Mouse (Mus musculus): Measurements from ENCODE around the gene Ezh1.

Gene Ezh1

DNA sequence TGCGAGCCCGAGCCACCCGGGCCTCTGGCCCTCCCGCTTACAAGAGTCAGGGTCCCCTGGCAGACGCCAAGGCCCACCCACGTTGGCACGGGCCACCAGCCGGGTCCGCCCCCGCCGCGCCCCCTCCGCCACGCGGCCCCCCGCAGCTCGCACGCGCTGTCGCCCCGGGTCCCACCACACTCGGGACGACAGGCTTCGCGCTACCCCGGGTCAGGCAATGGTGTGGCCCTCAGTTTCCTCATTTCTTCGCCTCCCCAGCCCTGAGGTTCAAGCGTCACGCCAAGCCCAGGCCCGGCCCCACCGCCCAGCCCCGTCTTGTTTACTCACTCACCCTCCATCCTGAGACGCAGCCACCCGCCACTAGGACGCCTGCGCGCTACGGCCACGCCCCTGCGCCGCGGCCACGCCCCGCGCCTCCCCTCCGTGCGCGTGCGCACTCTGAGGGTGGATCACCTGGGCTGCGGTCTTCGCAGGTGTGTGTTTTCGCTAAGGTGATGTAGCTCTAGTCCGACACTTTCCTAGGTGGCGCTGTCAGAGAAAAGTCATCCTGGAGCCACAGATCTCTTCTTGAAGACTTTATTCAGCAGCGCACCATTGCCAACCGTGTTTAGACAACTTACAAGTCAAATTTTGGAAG, at the start of gene Ezh1:
Gene Ezh1, minus strand, starts transcription at position 399 of the 637 bp plus-strand sequence.
- peak; percentile 98 for DNase-seq

DNA sequence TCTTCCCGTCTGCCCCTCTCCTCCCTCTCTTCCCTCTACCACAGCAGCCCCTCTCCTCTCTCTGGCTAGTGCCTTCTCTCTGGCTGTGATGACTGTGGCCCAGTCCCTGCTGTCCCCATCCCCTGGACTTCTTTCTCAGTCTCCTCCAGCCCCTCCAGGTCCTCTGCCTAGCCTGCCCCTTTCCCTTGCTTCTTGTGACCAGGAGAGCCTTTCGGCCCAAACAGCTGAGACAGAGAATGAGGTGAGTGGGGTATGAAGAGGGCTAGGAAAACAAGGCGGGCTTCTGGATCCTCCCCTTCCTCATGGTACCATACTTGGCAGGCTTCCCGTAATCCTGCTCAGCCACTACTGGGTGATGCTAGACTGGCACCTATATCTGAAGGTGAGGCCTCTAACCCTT, 49.0 kb upstream of the Ezh1 start:
- DNase-seq: no peak

DNA sequence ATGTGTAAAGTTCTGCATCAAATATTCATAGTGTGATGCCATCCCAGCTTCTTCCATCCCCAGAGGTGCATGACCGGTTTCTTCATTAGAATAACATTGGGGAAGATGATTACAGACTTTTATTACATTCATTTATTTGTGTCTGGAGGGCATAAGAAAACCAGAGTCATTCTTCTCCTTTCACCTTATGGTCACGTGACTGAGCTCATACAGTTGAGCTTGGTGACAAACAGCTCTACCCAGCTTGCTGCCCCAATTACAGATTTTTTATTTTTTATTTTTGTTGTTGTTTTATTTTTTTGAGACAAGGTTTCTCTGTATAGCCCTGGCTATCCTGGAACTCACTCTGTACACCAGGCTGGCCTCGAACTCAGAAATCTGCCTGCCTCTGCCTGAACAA, 46.2 kb upstream of the Ezh1 start:
- DNase-seq: no peak

DNA sequence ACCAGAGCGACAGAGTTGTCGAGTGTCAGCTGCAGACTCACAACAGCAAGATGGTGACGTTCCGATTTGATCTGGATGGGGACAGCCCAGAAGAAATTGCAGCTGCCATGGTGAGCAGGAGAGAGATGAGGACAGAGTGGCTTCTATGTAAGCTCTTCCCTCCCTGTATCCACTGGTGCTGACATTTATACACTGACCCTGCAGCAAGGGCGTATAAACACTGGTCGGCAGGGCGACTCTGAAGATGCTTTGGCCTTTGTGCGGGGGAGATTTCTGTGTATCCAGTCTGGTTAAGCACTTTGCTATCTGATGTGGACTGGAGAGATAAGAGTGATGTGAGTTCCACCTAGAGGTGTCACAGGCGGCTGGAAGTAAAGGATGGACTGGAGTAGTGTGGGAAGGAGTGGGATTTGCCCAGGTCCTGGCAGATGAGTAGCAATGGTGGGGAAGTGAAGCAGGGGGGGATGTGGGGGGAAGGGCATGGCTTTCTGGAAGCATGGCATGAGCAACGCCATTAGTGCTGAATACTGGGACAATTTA, 43.4 kb upstream of the Ezh1 start:
- DNase-seq: no peak

DNA sequence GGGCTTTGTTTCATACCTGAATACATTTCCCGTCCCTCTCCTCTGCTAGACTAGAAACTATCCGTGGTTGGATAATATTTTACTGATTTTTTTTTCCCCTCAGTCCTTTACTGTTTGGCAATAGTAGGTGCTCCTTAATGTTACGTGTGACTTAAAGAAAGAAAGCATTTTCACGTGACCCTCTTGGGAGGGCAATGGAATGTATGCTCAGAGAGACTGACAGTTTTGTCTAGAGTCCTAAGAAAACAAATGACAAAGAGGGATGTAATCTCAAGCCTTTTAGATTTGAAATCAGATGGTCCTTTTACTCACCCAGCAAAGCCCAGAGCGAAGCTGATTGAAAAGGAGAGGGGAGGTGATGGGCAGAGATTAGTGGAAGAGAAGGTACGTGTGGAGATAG, 39.6 kb upstream of the Ezh1 start:
- no peak for DNase-seq

DNA sequence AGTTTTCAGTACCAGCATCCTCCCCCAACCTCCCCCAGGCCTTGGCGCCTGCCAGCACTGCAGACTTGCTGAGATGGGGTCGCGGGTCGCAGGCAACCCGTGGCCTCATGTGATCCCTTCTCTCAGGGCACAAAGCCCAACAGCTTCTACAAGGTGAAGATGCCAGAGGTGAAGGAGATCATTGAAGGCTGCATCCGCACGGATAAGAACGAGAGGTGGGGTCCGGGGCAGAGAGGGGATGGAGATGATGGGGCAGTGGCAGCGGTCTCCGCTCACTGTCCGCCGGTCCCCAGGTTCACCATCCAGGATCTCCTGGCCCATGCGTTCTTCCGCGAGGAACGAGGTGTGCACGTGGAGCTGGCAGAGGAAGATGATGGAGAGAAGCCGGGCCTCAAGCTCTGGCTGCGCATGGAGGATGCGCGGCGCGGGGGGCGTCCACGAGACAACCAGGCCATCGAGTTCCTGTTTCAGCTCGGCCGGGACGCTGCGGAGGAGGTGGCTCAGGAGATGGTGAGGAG, 38.8 kb upstream of the Ezh1 start:
- no peak for DNase-seq

DNA sequence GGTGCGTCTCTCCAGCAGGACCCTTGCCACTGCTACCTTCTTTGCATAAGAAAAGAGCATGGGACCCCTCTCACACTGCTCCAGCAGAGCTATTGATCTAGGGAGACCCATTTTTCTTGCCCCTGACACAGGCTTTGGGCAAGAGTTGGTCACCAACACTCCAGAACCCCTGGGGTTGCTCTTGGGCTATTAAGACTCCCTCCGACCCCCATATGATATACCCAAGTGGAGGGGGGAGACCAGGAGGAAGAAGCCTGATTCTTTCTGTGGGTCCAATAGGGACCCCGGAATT, 37.7 kb upstream of the Ezh1 start:
- DNase-seq: no peak

DNA sequence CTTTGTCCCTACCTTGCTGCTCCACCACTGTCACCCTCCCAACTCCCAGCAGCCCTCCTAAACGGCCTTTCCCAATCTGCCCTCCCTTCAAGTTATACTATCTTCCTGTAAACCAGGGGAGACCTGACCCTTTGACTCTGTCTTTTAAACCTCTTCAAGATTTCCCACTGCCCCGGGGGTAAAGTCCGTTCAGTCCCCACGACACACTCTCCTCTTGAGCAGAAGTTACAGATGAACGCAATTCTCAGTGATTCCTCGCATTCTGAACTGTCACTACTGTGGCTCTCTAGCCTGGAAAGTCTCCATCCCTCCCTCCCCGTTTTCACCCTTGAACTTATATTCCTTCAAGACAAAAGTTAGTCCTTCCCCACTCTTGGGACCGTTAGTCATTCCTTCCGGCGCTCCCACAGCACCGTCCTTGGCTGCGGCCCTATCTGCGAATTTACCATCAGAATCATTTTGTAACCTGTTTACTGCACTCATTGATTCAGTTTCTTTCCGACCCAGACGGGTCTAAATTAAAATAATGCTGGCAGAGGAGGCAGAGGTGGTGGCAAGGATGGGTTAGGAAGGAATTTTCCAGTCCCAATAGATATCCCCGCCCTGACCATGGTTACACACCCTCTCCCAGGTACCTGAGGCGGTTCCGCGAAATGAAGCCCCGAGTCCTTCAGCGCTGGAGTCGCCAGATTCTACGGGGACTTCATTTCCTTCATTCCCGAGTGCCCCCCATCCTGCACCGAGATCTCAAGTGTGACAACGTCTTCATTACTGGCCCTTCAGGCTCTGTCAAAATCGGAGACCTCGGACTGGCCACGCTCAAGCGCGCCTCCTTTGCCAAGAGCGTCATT, 37.1 kb upstream of the Ezh1 start:
- peak; percentile 32 for DNase-seq

DNA sequence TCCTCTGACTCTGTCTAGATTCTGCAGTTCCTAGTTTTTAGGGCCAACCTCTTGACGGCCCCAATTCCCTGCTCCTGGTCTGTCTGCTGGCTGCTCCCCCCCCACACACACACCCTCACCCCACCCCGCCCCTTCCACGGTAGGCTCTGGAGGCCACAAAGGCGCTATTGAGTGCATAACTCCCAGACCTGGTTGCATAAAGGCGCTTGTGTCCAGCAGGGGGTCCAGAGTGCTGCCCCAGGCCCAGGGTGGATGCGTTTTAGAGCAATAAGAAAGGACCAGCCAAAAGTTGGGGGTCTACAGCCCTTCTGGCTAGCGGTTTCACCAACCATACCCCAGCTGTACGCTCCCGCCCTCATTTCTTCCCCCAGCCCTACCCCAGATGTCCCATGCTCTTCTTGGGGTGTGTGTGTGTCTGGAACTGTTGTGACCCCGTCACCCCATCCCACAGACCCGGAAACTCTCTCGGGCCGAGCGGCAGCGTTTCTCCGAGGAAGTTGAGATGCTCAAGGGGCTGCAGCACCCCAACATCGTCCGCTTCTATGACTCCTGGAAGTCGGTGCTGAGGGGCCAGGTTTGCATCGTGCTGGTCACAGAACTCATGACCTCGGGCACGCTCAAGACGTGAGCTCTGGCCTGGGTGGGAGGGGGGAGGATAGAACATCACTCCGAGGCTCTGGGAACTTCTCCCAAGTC, 36.2 kb upstream of the Ezh1 start:
- no peak for DNase-seq

DNA sequence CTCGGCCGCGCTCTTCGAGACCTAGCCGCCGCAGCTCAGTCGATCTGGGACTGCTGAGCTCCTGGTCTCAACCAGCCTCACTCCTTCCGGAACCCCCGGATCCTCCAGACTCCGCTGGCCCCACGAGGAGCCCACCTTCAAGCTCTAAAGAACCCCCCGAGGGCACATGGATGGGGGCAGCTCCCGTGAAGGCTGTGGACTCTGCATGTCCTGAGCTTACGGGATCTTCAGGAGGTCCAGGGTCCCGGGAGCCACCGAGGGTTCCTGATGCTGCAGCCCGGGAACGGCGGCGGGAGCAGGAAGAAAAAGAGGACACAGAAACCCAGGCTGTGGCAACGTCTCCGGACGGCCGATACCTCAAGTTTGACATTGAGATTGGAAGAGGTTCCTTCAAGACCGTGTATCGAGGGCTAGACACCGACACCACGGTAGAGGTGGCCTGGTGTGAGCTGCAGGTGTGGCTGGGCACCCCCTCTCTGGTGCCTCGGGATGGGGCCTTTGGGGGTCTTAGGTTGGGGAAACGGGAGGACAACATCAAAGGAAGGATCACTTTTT, 34.6 kb upstream of the Ezh1 start:
- peak; percentile 60 for DNase-seq

DNA sequence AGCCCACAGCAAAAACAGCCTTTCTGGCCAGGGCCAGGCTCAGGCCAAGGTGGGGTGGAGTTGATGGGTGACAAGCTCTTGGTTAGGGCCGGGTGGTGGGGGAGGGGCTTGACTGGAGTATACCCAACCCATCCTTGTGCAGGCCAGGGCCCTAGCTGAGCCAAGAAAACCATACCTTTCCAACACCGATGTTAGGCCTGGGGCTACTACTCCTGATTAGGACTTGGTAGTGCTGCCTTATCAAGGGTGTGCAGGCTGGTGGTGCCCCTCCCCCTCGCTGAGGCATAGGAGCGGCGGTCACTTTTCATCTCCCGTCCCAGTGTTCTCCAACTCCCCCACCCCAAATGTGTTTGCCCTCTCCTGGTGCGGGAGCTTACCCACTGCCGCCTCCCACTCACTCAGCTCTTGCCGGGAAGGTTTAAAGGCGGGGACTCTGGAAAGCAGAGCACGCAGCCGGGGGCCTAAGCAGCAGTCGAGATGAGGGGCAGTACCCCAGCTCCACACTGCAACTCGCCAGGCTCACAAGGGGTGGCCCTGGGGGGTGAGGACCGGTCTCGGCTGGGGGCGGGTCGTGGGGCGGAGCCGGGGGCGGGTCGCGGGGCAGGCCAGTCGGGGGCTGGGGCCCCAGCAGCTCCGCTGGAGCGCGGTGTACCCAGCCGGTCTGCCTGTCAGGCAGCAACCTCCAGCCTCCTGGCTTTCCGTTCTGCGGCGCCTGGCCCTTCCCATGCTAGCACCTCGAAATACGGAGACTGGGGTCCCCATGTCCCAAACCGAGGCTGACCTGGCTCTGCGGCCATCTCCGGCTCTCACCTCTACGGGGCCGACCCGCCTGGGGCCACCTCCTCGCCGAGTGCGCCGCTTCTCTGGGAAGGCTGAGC, 33.9 kb upstream of the Ezh1 start, which contains the start of gene Wnk4:
Gene Wnk4, plus strand, starts transcription at position 620 of the 878 bp plus-strand sequence.
- peak; percentile 84 for DNase-seq

DNA sequence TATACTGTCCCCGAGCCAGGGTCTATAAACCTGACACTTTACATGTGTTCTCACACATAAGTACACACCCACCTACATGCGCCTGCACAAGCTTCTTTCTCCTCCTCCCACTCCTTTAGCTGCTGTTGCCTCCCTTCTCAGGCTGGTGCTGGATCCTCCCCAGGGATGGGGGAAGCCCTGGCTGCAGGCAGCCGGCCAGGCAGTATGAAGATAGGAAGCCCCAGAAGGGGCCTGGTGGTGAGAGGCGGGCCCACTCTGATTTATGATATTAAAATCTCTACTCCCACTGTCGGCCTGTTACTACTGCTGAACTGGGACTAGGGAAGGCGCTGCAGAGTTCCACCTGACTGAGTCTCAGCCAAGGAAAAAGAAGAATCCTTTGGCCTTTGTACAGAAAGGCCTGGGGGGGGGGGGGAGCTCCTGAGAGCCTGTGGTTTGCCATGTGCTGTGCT, 33.0 kb upstream of the Ezh1 start:
- no peak for DNase-seq

DNA sequence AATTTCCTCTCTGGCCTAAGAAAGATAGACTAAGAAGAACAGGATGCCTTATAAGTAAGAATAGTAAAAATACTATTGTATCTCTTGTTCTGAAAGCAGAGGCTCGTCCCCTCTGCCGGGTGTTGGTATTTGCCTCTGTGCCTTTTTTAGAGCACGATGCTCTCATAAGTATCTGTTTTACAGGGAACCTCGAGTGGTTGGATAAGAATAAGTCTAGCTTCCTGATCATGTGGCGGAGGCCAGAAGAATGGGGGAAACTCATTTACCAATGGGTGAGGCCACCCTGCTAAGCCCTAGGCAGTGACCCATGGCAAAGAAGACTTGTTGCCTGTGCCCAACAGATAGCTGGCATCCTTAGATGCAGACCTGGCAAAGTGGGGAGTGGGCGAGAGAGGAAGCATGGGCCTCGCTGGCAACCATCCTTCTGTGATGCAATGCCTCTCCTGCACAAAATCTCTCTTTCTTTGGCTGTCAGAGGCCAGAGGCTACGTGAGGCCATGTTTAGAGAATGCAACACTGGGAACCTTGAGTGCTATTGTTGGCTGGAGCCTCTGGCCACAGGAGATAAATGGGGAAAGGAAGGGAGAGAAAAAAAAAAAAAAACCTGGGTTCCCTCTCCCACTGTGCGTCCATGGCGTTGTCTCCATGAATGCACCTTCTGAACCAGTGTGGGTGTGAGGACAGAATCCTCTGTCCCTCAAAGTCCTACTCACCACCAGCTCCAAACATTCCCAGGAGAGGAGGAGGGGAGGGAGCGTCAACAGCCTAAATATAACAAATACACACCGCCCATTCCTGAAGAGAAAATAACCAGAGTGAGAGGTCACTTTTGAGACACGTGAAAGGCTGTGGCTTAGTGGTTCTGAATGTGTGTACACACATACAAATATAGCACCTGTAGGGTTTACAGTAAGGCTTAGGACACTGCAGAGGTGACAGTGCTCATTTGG, 29.8 kb upstream of the Ezh1 start:
- no peak for DNase-seq

DNA sequence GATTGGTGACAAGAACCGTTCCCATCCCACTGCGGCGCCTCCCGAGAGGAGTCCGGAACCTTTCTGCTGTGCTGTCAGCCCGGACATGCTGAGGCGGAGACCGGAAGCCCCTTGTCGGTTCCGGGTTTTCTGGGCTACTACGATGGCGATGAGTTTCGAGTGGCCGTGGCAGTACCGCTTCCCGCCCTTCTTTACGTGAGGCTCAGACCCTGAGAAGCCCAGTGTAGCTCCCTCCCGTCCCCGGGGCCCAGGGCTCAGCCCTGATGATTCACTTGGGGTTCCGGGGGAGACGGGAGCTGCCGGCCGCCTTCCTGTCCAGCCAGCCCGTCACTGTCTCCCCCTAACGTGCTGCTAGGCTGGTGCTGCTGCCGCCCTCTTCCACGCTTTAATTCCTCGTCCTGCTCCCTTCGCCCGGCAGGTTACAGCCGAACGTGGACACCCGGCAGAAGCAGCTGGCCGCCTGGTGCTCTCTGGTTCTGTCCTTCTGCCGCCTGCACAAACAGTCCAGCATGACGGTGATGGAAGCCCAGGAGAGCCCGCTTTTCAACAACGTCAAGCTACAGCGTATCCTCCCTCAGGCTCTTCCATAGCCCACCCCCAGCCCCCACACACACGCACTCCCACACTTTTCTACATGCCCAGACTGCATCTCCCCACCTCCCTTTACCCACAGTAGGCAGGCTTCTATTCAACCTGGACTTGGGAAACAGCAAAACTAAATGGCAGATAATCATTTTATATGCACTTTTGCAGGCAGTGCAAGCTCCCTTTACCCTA, 27.5 kb upstream of the Ezh1 start, which contains the start of gene Vps25:
Gene Vps25, plus strand, starts transcription at position 95 of the 777 bp plus-strand sequence.
- peak; percentile 88 for DNase-seq

DNA sequence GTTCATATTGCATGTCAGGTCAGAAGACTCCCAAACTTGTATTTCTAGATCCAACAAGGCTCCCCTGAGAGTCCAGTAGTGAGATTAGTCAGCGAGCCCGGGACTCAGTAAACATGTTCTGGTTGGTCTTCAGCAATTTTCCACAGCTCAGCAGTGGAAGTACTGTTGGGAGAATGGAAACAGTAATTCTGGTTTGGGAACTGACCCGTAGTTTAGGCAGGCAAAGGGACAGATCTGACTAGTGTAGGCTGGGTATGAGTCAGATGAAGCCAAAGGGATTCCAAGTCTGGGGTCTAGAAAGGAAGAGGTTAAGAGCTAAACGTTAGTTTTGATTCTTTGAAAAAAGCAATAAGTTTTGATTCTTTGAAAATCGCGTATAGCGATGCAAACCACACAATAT, 26.7 kb upstream of the Ezh1 start:
- DNase-seq: peak; percentile 18

DNA sequence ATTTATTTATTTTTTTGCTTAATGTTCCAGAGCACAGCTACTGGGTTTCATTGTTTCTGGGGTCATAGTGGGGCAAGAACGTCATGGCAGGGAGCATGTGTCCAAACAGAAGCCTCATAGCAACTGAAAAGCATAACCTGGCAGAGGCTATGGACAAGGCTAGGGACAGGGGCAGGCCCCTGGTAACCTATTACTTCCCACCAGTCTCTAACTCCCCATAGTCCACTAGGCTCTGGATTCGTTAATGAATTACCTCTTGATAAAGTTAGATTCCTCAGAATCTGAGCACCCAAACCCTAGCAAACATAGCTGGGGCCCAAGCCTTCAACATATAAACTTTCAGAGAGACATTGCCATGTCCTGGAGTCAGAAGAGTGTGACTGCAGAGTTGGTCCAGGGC, 24.8 kb upstream of the Ezh1 start:
- DNase-seq: no peak

DNA sequence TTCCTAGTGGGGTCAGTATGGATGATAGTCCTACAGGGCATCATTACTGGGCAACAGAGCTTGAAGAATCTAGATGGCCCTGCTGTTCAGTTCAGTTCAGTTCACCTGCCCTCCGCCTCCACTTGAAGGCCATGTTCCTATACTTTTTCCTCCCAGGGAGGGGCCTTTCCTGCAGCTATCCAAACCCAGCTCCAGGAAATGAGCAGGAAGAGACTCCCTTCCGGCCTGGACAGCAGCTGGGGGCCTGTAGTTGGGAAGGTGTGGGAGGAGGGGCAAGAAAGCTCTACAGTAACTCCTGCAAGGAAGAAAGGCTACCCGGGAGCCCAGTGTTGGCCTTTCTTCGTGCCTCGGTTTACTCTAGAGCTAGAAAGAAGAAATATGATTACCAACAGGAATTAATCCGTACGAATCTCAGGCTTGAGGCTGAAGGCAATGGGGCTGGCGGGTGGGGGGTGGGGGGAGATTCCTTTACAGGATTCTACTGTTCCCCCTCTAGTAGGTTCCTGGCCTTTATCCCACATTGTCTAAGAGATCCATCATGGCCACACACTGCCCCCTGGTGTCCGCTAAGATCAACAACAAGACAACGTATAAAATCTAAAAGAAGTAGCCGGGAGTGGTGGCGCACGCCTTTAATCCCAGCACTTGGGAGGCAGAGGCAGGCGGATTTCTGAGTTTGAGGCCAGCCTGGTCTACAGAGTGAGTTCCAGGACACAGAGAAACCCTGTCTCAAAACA, 22.2 kb upstream of the Ezh1 start:
- peak; percentile 84 for DNase-seq

DNA sequence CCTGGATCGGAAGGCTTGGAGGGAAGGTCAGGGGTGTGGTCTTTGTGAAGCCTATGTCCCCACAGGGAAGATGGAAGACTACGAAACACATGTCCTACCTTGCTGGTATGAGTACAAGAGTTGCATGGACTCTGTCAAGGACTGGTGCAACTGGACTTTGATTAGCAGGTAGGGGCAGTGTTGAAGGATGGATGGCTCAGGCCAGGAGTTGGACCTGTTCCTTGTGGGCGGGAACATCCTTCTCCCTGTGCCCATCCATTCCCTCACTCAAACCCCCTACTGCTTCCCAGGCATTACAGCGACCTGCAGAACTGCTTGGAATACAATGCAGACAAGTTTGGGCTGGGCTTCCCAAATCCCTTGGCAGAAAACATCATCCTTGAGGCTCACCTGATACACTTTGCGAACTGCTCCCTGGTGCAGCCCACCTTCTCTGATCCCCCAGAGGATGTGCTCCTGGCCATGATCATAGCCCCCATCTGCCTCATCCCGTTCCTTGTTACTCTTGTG, 21.3 kb upstream of the Ezh1 start:
- DNase-seq: peak; percentile 47

DNA sequence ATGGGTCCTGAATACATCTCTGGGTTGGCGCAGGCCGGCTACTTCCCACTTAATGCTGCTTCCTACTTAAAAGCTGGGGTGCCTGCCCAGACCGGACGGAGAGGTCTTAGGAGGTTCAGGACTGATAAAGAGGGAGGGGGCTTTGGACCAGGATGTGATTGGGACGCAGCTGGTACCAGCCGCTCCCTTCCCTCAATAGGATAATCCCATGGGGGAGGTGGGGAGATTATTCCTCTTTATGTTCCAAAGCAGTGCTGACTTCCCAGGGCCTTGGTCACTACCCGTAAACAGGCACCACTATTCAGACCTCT, 20.4 kb upstream of the Ezh1 start:
- DNase-seq: no peak

Measured in kidney, adult 18-20 months (tissue).